Mouse (Mus musculus) cerebellum, adult 2 months (tissue): Measurements from ENCODE around the gene Ybx2. TPM values are rescaled to one million over a fixed set of nuclear protein-coding genes. Genes with fewer than 3 reads are reported as not detected.
A peak's percentile ranks its signal among the peaks of the same experiment; 100 is the strongest.
"Not testable (repeated sequence)": the region's sequence is repeated elsewhere in the genome, so short reads cannot be mapped to it uniquely, and the experiment has no call there.

Experiments
- DNase-seq, 2 experiments: peaks; one replicate each; pipeline ENCODE4 v3.0.0; 2021
- H3K27ac ChIP-seq: fragments of 200-500 bp; 2 replicates; pipeline ENCODE4 v1.5.1; 2012; ENCODE audit warnings: low read length, control low read depth, inconsistent platforms; ENCODE audit not compliant: insufficient read depth
- H3K27me3 ChIP-seq: fragments of 200-500 bp; 2 replicates; pipeline ENCODE4 v1.6.1; 2012; ENCODE audit warnings: inconsistent platforms, mild to moderate bottlenecking, low read length, moderate library complexity; ENCODE audit not compliant: control insufficient read depth, insufficient read depth
- H3K4me1 ChIP-seq: fragments of 200-500 bp; 2 replicates; pipeline ENCODE4 v1.6.1; 2011; ENCODE audit warnings: low read length; ENCODE audit not compliant: control insufficient read depth, insufficient read depth
- H3K4me3 ChIP-seq: fragments of 200-500 bp; replicated peaks from 2 replicates; pipeline ENCODE3; 2011; ENCODE audit warnings: mild to moderate bottlenecking, low read depth, low read length, control low read depth; ENCODE audit not compliant: insufficient read depth
- CTCF ChIP-seq: fragments of 200-500 bp; IDR thresholded peaks from 2 replicates; pipeline ENCODE4 v1.5.1; 2011; ENCODE audit warnings: low read depth, mild to moderate bottlenecking, control low read depth, low read length, moderate library complexity, borderline replicate concordance; ENCODE audit not compliant: insufficient read depth
- POLR2A ChIP-seq: fragments of 200-500 bp; IDR thresholded peaks from 2 replicates; pipeline ENCODE4 v1.6.1; 2011; ENCODE audit warnings: low read length, control low read depth, borderline replicate concordance; ENCODE audit not compliant: insufficient read depth
- WGBS: fragments of 180-500 bp; shearing (Covaris S2); methylation state at CpG from one replicate; pipeline ENCODE4 v1.1.7; 2018; 5-methylcytosine and 5-hydroxymethylcytosine counted together
- polyA plus RNA-seq: library from polyadenylated mRNA; depleted of rRNA; stranded (reverse); fragments of >200 nt; gene quantifications from 2 replicates; pipeline ENCODE4 v1.2.3, GENCODE M21; 2012

Gene Ybx2
- polyA plus RNA-seq, 1 experiment = 16.5 TPM

DNA sequence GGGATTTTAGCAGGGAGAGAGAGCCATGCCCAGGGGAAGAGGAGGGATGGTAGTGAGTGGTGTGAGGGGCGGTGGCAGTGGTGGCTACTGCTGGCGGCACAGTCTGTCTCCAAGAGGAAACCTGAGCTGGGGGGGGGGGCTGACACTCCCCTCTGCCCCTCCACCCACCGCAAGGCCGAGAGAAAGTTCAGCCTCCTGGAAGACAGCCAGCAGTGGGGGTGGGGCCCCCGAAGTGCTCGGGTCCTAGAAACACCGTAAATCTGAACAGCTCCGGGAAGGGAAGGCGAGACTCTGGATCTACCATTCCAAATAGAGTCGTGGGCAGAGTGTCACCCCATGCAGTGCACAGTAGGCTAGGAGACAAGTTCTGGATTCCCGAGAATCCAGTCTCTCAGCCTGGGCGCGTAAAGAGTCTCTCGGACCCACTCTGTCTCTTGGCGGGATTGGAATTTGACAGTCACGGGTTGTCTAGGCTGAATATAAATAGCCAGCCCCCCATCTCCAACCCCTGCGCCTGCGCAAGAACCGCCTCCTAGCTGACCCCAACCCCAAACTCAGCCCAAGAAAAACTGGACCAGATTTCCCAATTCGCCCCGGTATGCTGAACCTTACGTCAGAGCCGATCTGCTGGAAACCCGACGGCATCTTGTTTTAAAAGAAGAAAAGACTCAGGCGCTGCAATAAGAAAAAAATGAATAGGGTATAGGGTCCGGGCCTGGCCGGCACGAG lies 11.9 kb downstream of the Ybx2 start:
- WGBS = 12% methylated on average over 29 of the region's 29 CpGs
- TF ChIP-seq CTCF (no peak), POLR2A (no peak)
- H3K4me3 ChIP-seq = peak overlapping the region; percentile 25
- no peak overlapping the region for H3K27ac ChIP-seq
- peaks cover 2% of the 10 kb centered on the region; the same call in 1 of the 2 replicates for H3K27me3 ChIP-seq
- H3K4me1 ChIP-seq = no peaks in the 10 kb centered on the region
- DNase-seq = no peak

DNA sequence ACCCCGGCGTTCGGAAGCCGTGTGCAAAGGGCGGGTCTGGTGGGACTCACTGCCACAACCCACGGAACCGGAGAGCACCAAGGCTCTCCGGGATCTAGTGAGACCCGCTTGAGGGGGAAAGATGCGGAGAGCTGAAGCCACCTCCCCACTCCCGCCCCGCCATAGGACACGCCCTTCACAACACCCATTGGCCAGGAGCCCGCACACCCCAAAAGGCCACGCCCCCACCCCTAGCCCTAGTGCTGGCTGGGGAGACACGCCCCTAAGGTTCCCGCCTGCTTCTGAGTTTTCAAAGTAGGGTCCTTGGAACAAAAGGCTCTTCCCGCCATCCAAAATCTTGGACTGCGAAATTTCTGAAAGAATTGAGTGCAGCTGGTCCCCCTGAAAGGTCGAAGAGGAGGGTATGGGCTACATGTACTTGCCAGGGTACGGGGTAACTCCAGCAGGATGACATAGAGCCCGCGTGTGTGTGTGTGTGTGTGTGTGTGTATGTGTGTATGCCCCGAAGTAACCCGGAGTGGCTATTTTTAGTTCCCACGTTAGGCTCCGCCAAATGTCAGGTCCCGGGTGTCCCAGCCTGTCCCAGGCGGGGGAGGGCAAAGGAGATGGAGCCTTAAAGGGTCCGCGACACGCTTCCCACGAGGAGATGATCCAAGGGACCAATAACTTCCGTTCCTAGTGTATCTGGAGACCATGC lies 12.6 kb downstream of the Ybx2 start, which contains the start of gene Slc2a4:
Gene Slc2a4, minus strand, starts transcription at position 123 of the 697 bp plus-strand sequence.
- Histone ChIP-seq H3K4me1 (no peaks in the 10 kb centered on the region), H3K27ac (no peak within 1 kb of the TSS), H3K27me3 (peaks cover 2% of the 10 kb centered on the region; the same call in 1 of the 2 replicates), H3K4me3 (peak within 1 kb of the TSS; percentile 27)
- under 1% methylated on average over 34 of the region's 34 CpGs for whole genome bisulfite sequencing
- TF ChIP-seq POLR2A = no peak
- peak; percentile 54 to 57 for DNase-seq

DNA sequence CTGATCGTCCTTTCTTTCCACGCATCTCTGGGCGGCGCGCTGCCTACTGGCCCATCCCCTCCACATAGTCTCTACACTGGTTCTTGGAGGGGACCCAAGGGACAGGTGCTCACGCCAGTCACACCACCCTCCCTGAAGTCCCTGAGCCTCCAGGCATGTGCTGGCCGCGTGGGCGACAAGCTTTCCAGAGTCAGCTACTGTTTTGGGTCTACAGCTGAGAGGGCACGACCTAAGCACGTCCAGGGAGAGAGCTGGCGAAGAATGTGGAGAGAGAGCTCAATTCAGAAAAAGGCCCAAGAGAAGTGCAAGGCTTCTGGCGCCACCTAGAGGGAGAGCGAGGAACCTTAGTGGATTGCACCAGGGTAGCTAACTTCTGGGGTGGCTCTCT lies 13.2 kb downstream of the Ybx2 start:
- WGBS = under 1% methylated on average over 14 of the region's 14 CpGs
- peak overlapping the region; percentile 8 for H3K4me3 ChIP-seq

DNA sequence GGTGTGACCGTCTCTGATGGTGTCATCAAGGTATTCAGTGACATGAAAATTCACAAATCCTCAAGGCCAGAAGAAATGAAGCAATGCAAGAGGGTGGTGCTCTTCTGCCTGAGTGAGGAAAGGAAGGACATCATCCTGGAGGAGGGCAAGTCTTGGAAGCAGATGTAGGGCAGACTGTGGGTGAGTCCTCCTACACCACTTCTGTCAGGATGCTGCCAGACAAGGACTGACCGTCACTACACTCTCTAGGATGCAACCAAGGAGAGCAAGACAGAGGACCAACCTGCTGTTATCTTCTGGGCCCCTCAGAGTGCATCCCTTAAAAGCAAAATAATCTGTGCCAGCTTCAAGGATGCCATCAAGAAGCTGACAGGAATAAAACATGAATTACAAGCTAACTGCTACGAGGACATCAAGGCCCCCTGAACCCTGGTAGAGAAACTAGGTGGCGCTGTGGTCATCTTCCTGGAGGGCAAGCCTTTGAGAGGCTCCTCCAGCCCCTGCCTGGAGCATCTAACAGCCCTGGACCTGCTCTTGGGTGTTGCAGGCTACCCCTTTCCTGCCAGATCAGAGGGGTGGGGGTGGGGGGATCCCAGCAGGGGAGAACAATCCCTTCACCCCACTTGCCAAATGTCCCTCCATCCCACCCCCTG lies 15.3 kb downstream of the Ybx2 start:
- Histone ChIP-seq H3K27me3 (peaks cover 2% of the 10 kb centered on the region; the same call in 1 of the 2 replicates), H3K4me3 (no peak overlapping the region), H3K4me1 (no peaks in the 10 kb centered on the region), H3K27ac (no peak overlapping the region)
- DNase-seq = no peak
- 49% methylated on average over 4 of the region's 4 CpGs for WGBS
- TF ChIP-seq POLR2A (no peak), CTCF (no peak)

More for the DNA sequence above, 13.2 kb downstream of the Ybx2 start:
- DNase-seq = peak; percentile 73 to 82
- H3K4me1 ChIP-seq = no peaks in the 10 kb centered on the region
- no peak overlapping the region for H3K27ac ChIP-seq
- peaks cover 2% of the 10 kb centered on the region; the same call in 1 of the 2 replicates for H3K27me3 ChIP-seq
- no peak for TF ChIP-seq POLR2A
- peak; percentile 93 for TF ChIP-seq CTCF

DNA sequence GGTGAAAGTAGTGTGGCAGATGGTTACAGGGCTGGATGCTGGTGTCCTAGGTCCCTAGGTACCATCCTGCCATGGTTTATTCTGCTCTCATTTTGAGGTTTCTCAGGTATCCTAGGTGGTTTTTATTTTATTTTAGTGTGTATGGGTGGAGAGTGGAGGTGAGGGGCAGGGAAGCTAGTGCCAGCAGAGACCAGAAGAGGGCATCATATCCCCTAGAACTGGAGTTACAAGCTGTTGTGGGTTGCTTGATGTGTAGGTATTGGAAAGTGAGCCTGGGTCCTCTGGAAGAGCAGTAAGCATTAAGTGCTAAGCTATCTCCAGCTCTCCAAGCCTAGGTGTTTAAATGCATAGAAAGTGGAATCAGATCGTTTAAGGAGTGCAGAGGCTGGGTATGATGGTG lies 16.7 kb downstream of the Ybx2 start:
- no peak for TF ChIP-seq CTCF
- no peak for TF ChIP-seq POLR2A
- no peaks in the 10 kb centered on the region for H3K4me1 ChIP-seq
- peaks cover 2% of the 10 kb centered on the region; the same call in 1 of the 2 replicates for H3K27me3 ChIP-seq
- no peak overlapping the region for H3K27ac ChIP-seq
- no peak overlapping the region for H3K4me3 ChIP-seq
- WGBS = 38% methylated on average over 1 of the region's 1 CpGs
- DNase-seq = no peak

DNA sequence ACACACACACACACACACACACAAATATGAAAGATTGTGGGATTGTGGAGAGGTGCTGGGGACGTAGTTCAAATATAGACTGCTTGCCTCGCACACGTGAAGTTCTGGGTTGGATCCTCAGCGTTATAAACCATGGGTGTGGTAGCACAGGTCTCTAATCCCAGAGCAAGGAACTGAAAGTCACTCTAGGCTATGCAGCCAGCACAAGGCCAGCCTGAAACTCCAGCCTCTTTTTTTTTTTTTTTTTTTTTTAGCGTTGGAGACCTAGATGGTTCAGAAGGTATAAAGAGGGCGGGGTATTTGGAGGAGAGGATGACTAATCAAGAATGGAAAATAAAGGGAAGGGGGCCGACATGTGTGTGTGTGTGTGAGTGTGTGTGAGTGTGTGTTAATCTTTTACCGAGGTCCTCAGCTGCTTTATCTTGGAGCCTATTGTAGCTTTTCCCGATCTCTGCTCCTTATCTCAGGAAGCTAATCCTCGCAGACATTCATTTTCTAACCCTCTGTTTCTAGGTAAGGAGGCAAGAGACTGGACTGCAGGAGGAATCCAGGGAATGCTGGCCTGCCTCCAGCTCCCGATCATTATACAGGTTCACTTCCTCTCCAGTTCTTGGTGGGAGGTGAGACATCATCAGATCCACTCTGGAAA lies 17.8 kb downstream of the Ybx2 start:
- TF ChIP-seq POLR2A (no peak), CTCF (no peak)
- no peak overlapping the region for H3K27ac ChIP-seq
- no peaks in the 10 kb centered on the region; the same call in 1 of the 2 replicates for H3K27me3 ChIP-seq
- no peak overlapping the region for H3K4me3 ChIP-seq
- DNase-seq = no peak
- 62% methylated on average over 11 of the region's 11 CpGs for WGBS
- no peaks in the 10 kb centered on the region for H3K4me1 ChIP-seq

DNA sequence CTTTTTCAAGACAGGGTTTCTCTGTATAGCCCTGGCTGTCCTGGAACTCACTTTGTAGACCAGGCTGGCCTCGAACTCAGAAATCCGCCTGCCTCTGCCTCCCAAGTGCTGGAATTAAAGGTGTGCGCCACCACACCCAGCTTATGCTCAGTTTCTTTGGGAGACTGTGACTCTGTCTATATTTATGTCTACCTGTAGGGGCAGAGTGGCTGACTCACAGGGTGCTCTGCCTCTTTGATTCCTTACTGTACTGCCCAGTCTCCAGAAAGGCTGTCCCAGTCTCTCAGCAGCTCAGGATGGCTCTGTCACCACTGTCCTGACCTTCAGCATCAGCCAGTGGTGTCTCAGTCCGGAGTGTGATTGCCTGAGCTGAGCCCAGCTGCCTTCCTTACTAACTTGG lies 20.0 kb downstream of the Ybx2 start:
- H3K27me3 ChIP-seq, H3K4me1 ChIP-seq, H3K4me3 ChIP-seq, H3K27ac ChIP-seq, DNase-seq: not testable (repeated sequence)
- 63% methylated on average over 4 of the region's 4 CpGs for WGBS

DNA sequence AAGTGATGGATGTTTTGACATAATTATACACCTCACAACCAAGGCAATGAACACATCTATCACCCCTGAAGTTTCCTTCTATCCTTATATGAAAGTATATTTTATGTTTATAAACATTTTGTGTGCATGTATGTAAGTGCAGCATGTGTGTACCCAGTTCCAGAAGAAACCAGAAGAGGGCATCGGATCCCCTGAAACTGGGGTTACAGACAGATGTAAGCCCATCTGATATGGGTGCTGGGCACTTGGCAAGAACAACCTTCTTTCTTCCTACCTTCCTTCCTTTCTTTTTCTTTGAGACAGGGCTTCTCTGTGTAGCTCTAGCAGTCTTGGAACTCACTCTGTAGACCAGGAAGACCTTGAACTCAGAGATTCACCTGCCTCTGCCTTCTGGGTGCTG lies 20.6 kb downstream of the Ybx2 start:
- Histone ChIP-seq H3K4me3 (no peak overlapping the region), H3K4me1 (no peaks in the 10 kb centered on the region), H3K27me3 (no peaks in the 10 kb centered on the region; the same call in 1 of the 2 replicates), H3K27ac (no peak overlapping the region)
- TF ChIP-seq CTCF = no peak
- TF ChIP-seq POLR2A = no peak
- no peak for DNase-seq
- 88% methylated on average over 1 of the region's 1 CpGs for WGBS
